In the genomic region with DNA sequence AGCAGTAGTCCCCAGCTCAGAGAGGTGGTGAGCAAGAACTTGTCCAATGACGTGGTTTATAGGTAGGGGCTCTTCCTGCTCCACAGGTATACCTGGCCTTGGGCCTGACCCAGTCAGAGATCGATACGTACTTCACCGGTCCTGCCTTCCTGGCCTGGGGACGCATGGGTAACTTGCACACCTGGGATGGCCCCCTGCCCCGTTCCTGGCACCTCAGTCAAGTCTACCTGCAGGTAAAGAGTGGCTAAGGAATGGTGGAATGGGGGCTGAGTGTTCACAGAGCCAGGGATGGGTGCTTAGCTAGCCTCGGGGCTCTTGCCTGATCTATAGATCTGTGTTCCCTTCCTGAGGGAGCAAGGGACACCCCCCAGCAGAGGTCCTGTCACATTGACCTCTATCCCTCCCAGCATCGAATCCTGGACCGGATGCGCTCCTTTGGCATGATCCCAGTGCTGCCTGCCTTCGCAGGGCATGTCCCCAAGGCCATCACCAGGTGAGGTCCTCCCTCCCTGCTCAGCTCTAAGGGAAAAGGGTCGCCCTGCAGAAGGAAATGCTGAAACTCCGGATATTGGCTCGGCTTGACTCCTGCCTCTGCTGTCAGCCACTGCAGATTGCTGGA, we compare ENCODE assay signal across 25 mouse cellular contexts. TPM values are rescaled to one million over a fixed set of nuclear protein-coding genes. Genes with fewer than 3 reads are reported as not detected.
"Had no signal": no experiment of that assay in that cellular context is flagged by ENCODE, and none has a peak within 500 bp of the region (broad histone marks: within the 10 kb centered on the region; RNA-seq: fewer than 3 reads in every experiment).

No protein-coding gene starts in this region.

- H3K27me3 ChIP-seq: intestine, embryonic 15.5 days had no signal

- H3K36me3 ChIP-seq: intestine, embryonic 15.5 days; liver, embryonic 12.5 days had no signal

- DNase-seq: gastrocnemius, adult 2 months; gastrocnemius, postnatal 10 days; gastrocnemius, postnatal 25 days; heart, adult 2 months; heart, postnatal 14 days; heart, postnatal 4 days; kidney, adult 18-20 months; kidney, adult 8-10 months; kidney, postnatal 25 days; kidney, postnatal 4 days had no signal

- ATAC-seq: hindbrain, embryonic 16.5 days; inflammation-experienced regulatory T-cells, adult 6 months; intestine, embryonic 15.5 days; intestine, postnatal 0 days; liver, embryonic 12.5 days had no signal

- H3K9me3 ChIP-seq: heart, embryonic 13.5 days; heart, embryonic 15.5 days; hindbrain, embryonic 10.5 days; hindbrain, embryonic 12.5 days; intestine, embryonic 15.5 days; limb, embryonic 13.5 days; limb, embryonic 15.5 days; liver, embryonic 12.5 days had no signal

- H3K4me3 ChIP-seq: gastrocnemius, adult 2 months; heart, adult 2 months; heart, embryonic 13.5 days; heart, embryonic 15.5 days; hindbrain, embryonic 12.5 days; intestine, embryonic 15.5 days; layer of hippocampus, adult 2 months; left cerebral cortex, adult 2 months; limb, embryonic 13.5 days; limb, embryonic 15.5 days; liver, embryonic 12.5 days had no signal

RNA-seq across cellular contexts. Expression of a gene that starts 6.3 kb away (rescaled TPM):
- total RNA-seq: gastrocnemius, postnatal 25 days; heart, postnatal 4 days had no signal
- polyA plus RNA-seq: heart, embryonic 15.5 days; heart, postnatal 0 days; hindbrain, embryonic 14.5 days; intestine, embryonic 15.5 days had no signal
